Mouse (Mus musculus) left cerebral cortex, postnatal 25 days (tissue): ENCODE measurements around the gene Prkce. TPM values are rescaled to one million over a fixed set of nuclear protein-coding genes. Genes with fewer than 3 reads are reported as not detected.

Experiments
- DNase-seq, 2 experiments: peaks; one replicate each; pipeline ENCODE4 v3.0.0; 2022; ENCODE audit warnings: low spot score in 2 of 2, mixed read lengths in 1 of 2
- intact Hi-C: fragments of 180-260 bp; cut with DNase I; formaldehyde crosslinking; loops from one replicate; pipeline ENCODE4 v1.15.1; 2025
- total RNA-seq, 2 experiments: library from RNA; stranded (reverse); gene quantifications; 2 replicates each; pipeline ENCODE4 v1.2.3; 2021

Prkce gene
- total RNA-seq, 2 experiments from 2014 or later: 269 to 275 TPM

- no peak for DNase-seq
- intact Hi-C loops: loop anchor here (1.0 kb wide), 1 partner anchor 284 kb away; no protein-coding TSS in a partner anchor
These were observed 278.3 kb downstream of the Prkce start for GRCm38 (mm10) chr17:86445900-86446299.

- intact Hi-C loops: no loop called here
- no peak for DNase-seq
These were observed 279.6 kb downstream of the Prkce start for GRCm38 (mm10) chr17:86447101-86447598.

GRCm38 (mm10) chr17:86452934-86453333, 285.3 kb downstream of the Prkce start:
- intact Hi-C loops: no loop called here
- DNase-seq: no peak

- intact Hi-C loops: no loop called here
These were observed 286.2 kb downstream of the Prkce start for GRCm38 (mm10) chr17:86453673-86454350.

GRCm38 (mm10) chr17:86454351-86454706, 286.7 kb downstream of the Prkce start:
- intact Hi-C loops: no loop called here

More at GRCm38 (mm10) chr17:86453673-86454350, 286.2 kb downstream of the Prkce start:
- DNase-seq: no peak

GRCm38 (mm10) chr17:86456512-86456911, 288.9 kb downstream of the Prkce start:
- intact Hi-C loops: no loop called here
- no peak for DNase-seq

More at GRCm38 (mm10) chr17:86454351-86454706, 286.7 kb downstream of the Prkce start:
- no peak for DNase-seq

GRCm38 (mm10) chr17:86458302-86458980, 290.9 kb downstream of the Prkce start:
- no peak for DNase-seq
- intact Hi-C loops: no loop called here

- intact Hi-C loops: no loop called here
- DNase-seq: peak in 1 of 2 experiments; percentile 24
These were observed 293.3 kb downstream of the Prkce start for GRCm38 (mm10) chr17:86460645-86461430.

- no peak for DNase-seq
- intact Hi-C loops: no loop called here
These were observed 295.8 kb downstream of the Prkce start for GRCm38 (mm10) chr17:86463369-86463768.

GRCm38 (mm10) chr17:86464197-86464596, 296.6 kb downstream of the Prkce start:
- no peak for DNase-seq
- intact Hi-C loops: no loop called here

- DNase-seq: peak in 1 of 2 experiments; percentile 57
- intact Hi-C loops: no loop called here
These were observed 297.2 kb downstream of the Prkce start for GRCm38 (mm10) chr17:86464689-86465363.

- no peak for DNase-seq
- intact Hi-C loops: no loop called here
These were observed 298.3 kb downstream of the Prkce start for GRCm38 (mm10) chr17:86465865-86466264.

- intact Hi-C loops: no loop called here
- DNase-seq: no peak
These were observed 298.8 kb downstream of the Prkce start for GRCm38 (mm10) chr17:86466412-86466811.

- intact Hi-C loops: no loop called here
- no peak for DNase-seq
These were observed 299.3 kb downstream of the Prkce start for GRCm38 (mm10) chr17:86466871-86467270.

- DNase-seq: no peak
- intact Hi-C loops: no loop called here
These were observed 299.8 kb downstream of the Prkce start for GRCm38 (mm10) chr17:86467291-86467898.

GRCm38 (mm10) chr17:86467967-86468366, 300.4 kb downstream of the Prkce start:
- no peak for DNase-seq
- intact Hi-C loops: no loop called here

GRCm38 (mm10) chr17:86470160-86470559, 302.6 kb downstream of the Prkce start:
- no peak for DNase-seq
- intact Hi-C loops: loop anchor here (5.0 kb wide), 1 partner anchor 308 kb away; no protein-coding TSS in a partner anchor

- DNase-seq: peak; percentile 42
- intact Hi-C loops: loop anchor here (5.0 kb wide), 1 partner anchor 309 kb away; no protein-coding TSS in a partner anchor
These were observed 304.1 kb downstream of the Prkce start for GRCm38 (mm10) chr17:86471684-86472083.

- no peak for DNase-seq
- intact Hi-C loops: no loop called here
These were observed 309.1 kb downstream of the Prkce start for GRCm38 (mm10) chr17:86476674-86477073.
